Mouse (Mus musculus): ENCODE measurements at regions not wholly inside any gene's neighbourhood (a gene's known extent, or its start where the extent isn't known, plus 50 kb on each side); places are given as distances from the start of the nearest gene placed in this dataset.
A peak's percentile ranks its signal among the peaks of the same experiment; 100 is the strongest.

- Histone ChIP-seq H3K9me3 (replicated peaks; ENCODE audit: insufficient read depth, low read length) (no peaks in the 10 kb centered on the region), H3K27ac (ENCODE audit: control insufficient read depth, low read depth, low read length) (peak overlapping the region; percentile 98), H3K27me3 (ENCODE audit: control insufficient read depth in 1 of 2, insufficient read depth in 2 of 2, low read length in 2 of 2) (no peaks in the 10 kb centered on the region), H3K79me2 (ENCODE audit: control insufficient read depth, insufficient read depth, low read length, poor library complexity) (peaks cover 26% of the 10 kb centered on the region), H3K9ac (ENCODE audit: control insufficient read depth, low read depth, low read length, poor library complexity, severe bottlenecking) (peak overlapping the region; percentile 97), H3K4me3 (ENCODE audit: control insufficient read depth in 1 of 2, insufficient read depth in 1 of 2, low read depth in 2 of 2, low read length in 2 of 2) (peak overlapping the region; percentile 87 to 89), H3K4me1 (ENCODE audit: control insufficient read depth in 1 of 2, insufficient read depth in 2 of 2, low read length in 2 of 2) (peaks cover 4 to 5% of the 10 kb centered on the region in 2 experiments; a peak in 1 of 4 replicates), H3K36me3 (ENCODE audit: control insufficient read depth in 1 of 2, insufficient read depth in 2 of 2, low read length in 2 of 2) (peaks cover 0 to 4% of the 10 kb centered on the region in 2 experiments; a peak in 2 of 4 replicates)
- TF ChIP-seq EP300 (IDR thresholded peaks at IDR 0.05; ENCODE audit: low read depth in 1 of 2, low read length in 2 of 2) = no peak; a peak in 1 of 4 replicates
- no peak for TF ChIP-seq ZMIZ1 (IDR thresholded peaks at IDR 0.05; ENCODE audit: low read depth, low read length)
- TF ChIP-seq UBTF (IDR thresholded peaks at IDR 0.05; ENCODE audit: borderline replicate concordance, insufficient read depth, low read depth, low read length) = peak; percentile 87; the same call in 1 of the 2 replicates
- TF ChIP-seq SIN3A (IDR thresholded peaks at IDR 0.05; ENCODE audit: low read length) = peak; percentile 82
- TF ChIP-seq USF1 (IDR thresholded peaks at IDR 0.05; ENCODE audit: low read depth, low read length) = no peak
- peak; percentile 64 for TF ChIP-seq MAZ (IDR thresholded peaks at IDR 0.05; ENCODE audit: low read depth, low read length)
- TF ChIP-seq NELFE (IDR thresholded peaks at IDR 0.05; ENCODE audit: low read depth, low read length) = peak; percentile 49
- TF ChIP-seq RCOR1 (IDR thresholded peaks at IDR 0.05; ENCODE audit: low read depth, low read length) = no peak
- peak; percentile 76 for TF ChIP-seq TCF12 (IDR thresholded peaks at IDR 0.05; ENCODE audit: low read depth, low read length)
- no peak for TF ChIP-seq MEF2A (IDR thresholded peaks at IDR 0.05; ENCODE audit: extremely low read depth, insufficient replicate concordance, low read depth, low read length, poor library complexity, severe bottlenecking)
- no peak for TF ChIP-seq USF2 (IDR thresholded peaks at IDR 0.05; ENCODE audit: borderline replicate concordance in 1 of 2, insufficient read depth in 1 of 2, low read depth in 1 of 2, low read length in 2 of 2)
- no peak for TF ChIP-seq POLR2AphosphoS2 (IDR thresholded peaks at IDR 0.05; ENCODE audit: low read length)
- TF ChIP-seq ETS1 (IDR thresholded peaks at IDR 0.05; ENCODE audit: low read depth, low read length) = peak; percentile 83
- no peak for TF ChIP-seq POLR2AphosphoS5 (IDR thresholded peaks at IDR 0.05; ENCODE audit: borderline replicate concordance, low read depth, low read length)
- peak; percentile 67 for TF ChIP-seq MXI1 (IDR thresholded peaks at IDR 0.05; ENCODE audit: low read depth, low read length)
- TF ChIP-seq CTCF (IDR thresholded peaks at IDR 0.05 in 2 of 3, conservative IDR thresholded peaks at IDR 0.05 in 1 of 3; ENCODE audit: control insufficient read depth in 1 of 3, insufficient read depth in 1 of 3, low read depth in 2 of 3, low read length in 3 of 3, poor library complexity in 1 of 3, severe bottlenecking in 1 of 3) = no peak
- peak; percentile 77 for TF ChIP-seq HCFC1 (IDR thresholded peaks at IDR 0.05; ENCODE audit: low read depth, low read length)
- TF ChIP-seq ZKSCAN1 (IDR thresholded peaks at IDR 0.05; ENCODE audit: low read depth, low read length) = no peak
- no peak for TF ChIP-seq NRF1 (IDR thresholded peaks at IDR 0.05; ENCODE audit: insufficient read depth, low read depth, low read length, poor library complexity, severe bottlenecking)
- peak; percentile 72 for TF ChIP-seq ZNF384 (IDR thresholded peaks at IDR 0.05; ENCODE audit: low read depth, low read length)
- no peak for TF ChIP-seq ZC3H11A (IDR thresholded peaks at IDR 0.05; ENCODE audit: low read depth, low read length)
- TF ChIP-seq CHD2 (IDR thresholded peaks at IDR 0.05; ENCODE audit: low read length) = no peak
- peak; percentile 77; the same call in 1 of the 2 replicates for TF ChIP-seq TBP (IDR thresholded peaks at IDR 0.05; ENCODE audit: low read depth, low read length)
- TF ChIP-seq MAX (IDR thresholded peaks at IDR 0.05; ENCODE audit: low read length) = peak; percentile 74
- TF ChIP-seq RAD21 (IDR thresholded peaks at IDR 0.05; ENCODE audit: low read depth, low read length) = no peak
- peak; percentile 19; the same call in 1 of the 2 replicates for TF ChIP-seq MYC (IDR thresholded peaks at IDR 0.05; ENCODE audit: low read depth, low read length)
- peak; percentile 36 to 73; a peak in 3 of 4 replicates for TF ChIP-seq POLR2A (IDR thresholded peaks at IDR 0.05; ENCODE audit: control insufficient read depth in 1 of 2, insufficient read depth in 1 of 2, low read depth in 1 of 2, low read length in 2 of 2, poor library complexity in 1 of 2)
- TF ChIP-seq GATA1 (IDR thresholded peaks at IDR 0.05; ENCODE audit: low read depth, low read length) = no peak
- 0 out of 2 replicates have a peak, but pooled peaks have one; percentile 20 for TF ChIP-seq BHLHE40 (IDR thresholded peaks at IDR 0.05; ENCODE audit: borderline replicate concordance, low read depth, low read length)
- TF ChIP-seq TAL1 (IDR thresholded peaks at IDR 0.05; ENCODE audit: low read length) = no peak
- TF ChIP-seq ELF1 (IDR thresholded peaks at IDR 0.05; ENCODE audit: low read depth, low read length) = peak; percentile 50
- no peak for TF ChIP-seq MYB (IDR thresholded peaks at IDR 0.05; ENCODE audit: low read depth, low read length)
- DNase-seq (ENCODE audit: low read depth, low spot score) = peak; percentile 96
Observed at GRCm38 (mm10) chr13:83729331-83730009, 225.6 kb downstream of the Mef2c start.
